Mouse (Mus musculus) CH12.LX (cell line): ENCODE results near the gene Lrig3.

Source experiments
- CTCF ChIP-seq, 2 experiments: IDR thresholded peaks in 1 of 2; conservative IDR thresholded peaks in 1 of 2; 2 replicates each; pipeline ENCODE4 v1.5.1; 2011 to 2012; ENCODE audit warnings: low read depth in 2 of 2, low read length in 2 of 2, improper control_type of control experiment in 1 of 2, inconsistent platforms in 1 of 2, mild to moderate bottlenecking in 1 of 2, moderate library complexity in 1 of 2
- EP300 ChIP-seq: IDR thresholded peaks from 2 replicates; pipeline ENCODE4 v1.6.1; 2011; ENCODE audit warnings: low read length, improper control_type of control experiment
- JUND ChIP-seq: conservative IDR thresholded peaks from 2 replicates; pipeline ENCODE4 v1.6.1; 2011; ENCODE audit warnings: low read depth, low read length, improper control_type of control experiment
- MXI1 ChIP-seq: IDR thresholded peaks from 2 replicates; pipeline ENCODE4 v1.6.1; 2011; ENCODE audit warnings: mild to moderate bottlenecking, low read depth, low read length, improper control_type of control experiment
- NELFE ChIP-seq: IDR thresholded peaks from 2 replicates; pipeline ENCODE4 v1.6.1; 2011; ENCODE audit warnings: low read depth, low read length, improper control_type of control experiment
- POLR2A ChIP-seq: IDR thresholded peaks from 2 replicates; pipeline ENCODE4 v1.6.1; 2011; ENCODE audit warnings: low read depth, mild to moderate bottlenecking, improper control_type of control experiment, low read length
- POLR2AphosphoS2 ChIP-seq: IDR thresholded peaks from 2 replicates; pipeline ENCODE4 v1.6.1; 2011; ENCODE audit warnings: low read depth, low read length, improper control_type of control experiment
- SMC3 ChIP-seq: IDR thresholded peaks from 2 replicates; pipeline ENCODE4 v1.6.1; 2011; ENCODE audit warnings: low read depth, low read length, improper control_type of control experiment
- TCF12 ChIP-seq: IDR thresholded peaks from 2 replicates; pipeline ENCODE4 v1.6.1; 2014; ENCODE audit warnings: low read depth, mild to moderate bottlenecking, inconsistent platforms, low read length, improper control_type of control experiment
- USF1 ChIP-seq: IDR thresholded peaks from 2 replicates; pipeline ENCODE4 v1.6.1; 2014; ENCODE audit warnings: low read depth, mild to moderate bottlenecking, inconsistent platforms, low read length, improper control_type of control experiment

DNA sequence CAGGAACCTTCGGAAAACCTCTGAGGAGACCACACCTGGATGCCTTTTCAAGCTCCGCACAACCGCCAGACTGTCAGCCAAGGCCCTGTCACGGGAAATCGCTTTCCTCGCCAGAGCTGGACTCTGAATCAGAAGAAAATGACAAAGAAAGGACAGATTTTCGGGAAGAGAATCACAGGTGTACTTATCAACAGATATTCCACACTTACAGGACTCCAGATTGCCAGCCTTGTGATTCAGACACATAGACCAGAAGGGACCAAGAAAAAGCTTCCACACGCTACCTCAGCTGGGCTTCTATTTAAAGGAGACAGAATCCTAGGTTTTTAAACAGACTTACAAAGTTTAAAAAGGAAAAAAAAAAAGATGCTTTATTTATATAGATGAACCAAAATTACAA lies 48.7 kb downstream of the Lrig3 start:
- TF ChIP-seq CTCF (conservative IDR thresholded peaks at IDR 0.05 in 1 of 2, IDR thresholded peaks at IDR 0.05 in 1 of 2; ENCODE audit: low read depth in 2 of 2, low read length in 2 of 2) (no peak), JUND (no peak), POLR2AphosphoS2 (no peak), NELFE (no peak), USF1 (no peak), MXI1 (no peak), TCF12 (no peak), SMC3 (no peak), EP300 (no peak), POLR2A (no peak)
